Mouse (Mus musculus) myocyte (in vitro differentiated cells): ENCODE data around the gene Maml1. TPM values are rescaled to one million over a fixed set of nuclear protein-coding genes. Genes with fewer than 3 reads are reported as not detected.
A peak's percentile ranks its signal among the peaks of the same experiment; 100 is the strongest.

Experiments used
- H3K27me3 ChIP-seq: one replicate; pipeline ENCODE4 v1.6.1; 2011; ENCODE audit not compliant: control insufficient read depth, insufficient read depth, insufficient read length
- H3K36me3 ChIP-seq: one replicate; pipeline ENCODE4 v1.6.1; 2011; ENCODE audit not compliant: control insufficient read depth, insufficient read depth
- H3K4me2 ChIP-seq: one replicate; pipeline ENCODE4 v1.6.1; 2011; ENCODE audit warnings: low read depth, control low read depth
- H3K4me3 ChIP-seq: one replicate; pipeline ENCODE4 v1.5.1; 2011; ENCODE audit warnings: mild to moderate bottlenecking, control low read depth, moderate library complexity
- H3K79me2 ChIP-seq: one replicate; pipeline ENCODE4 v1.6.1; 2011; ENCODE audit not compliant: control insufficient read depth, insufficient read depth
- H3ac ChIP-seq: one replicate; pipeline ENCODE4 v1.6.1; 2011; ENCODE audit not compliant: control insufficient read depth, insufficient read length
- CEBPB ChIP-seq: IDR thresholded peaks from 2 replicates; pipeline ENCODE4 v1.6.1; 2011; ENCODE audit warnings: mild to moderate bottlenecking, moderate library complexity; ENCODE audit not compliant: poor library complexity, insufficient read depth, severe bottlenecking
- E2F4 ChIP-seq: IDR thresholded peaks from one replicate; pipeline ENCODE4 v1.6.1; 2011; ENCODE audit warnings: mild to moderate bottlenecking, control low read depth, moderate library complexity; ENCODE audit not compliant: insufficient read depth
- MAX ChIP-seq: IDR thresholded peaks from one replicate; pipeline ENCODE4 v1.6.1; 2011; ENCODE audit warnings: low read depth, mild to moderate bottlenecking, control low read depth
- MYOD1 ChIP-seq, 3 experiments: IDR thresholded peaks; one replicate each; pipeline ENCODE4 v1.6.1; 2011; ENCODE audit warnings: control low read depth in 2 of 3, low read depth in 2 of 3, mild to moderate bottlenecking in 2 of 3, moderate library complexity in 1 of 3; ENCODE audit not compliant: insufficient read length in 2 of 3, control insufficient read depth in 1 of 3
- MYOG ChIP-seq, 3 experiments: IDR thresholded peaks; one replicate each; pipeline ENCODE4 v1.6.1; 2011; ENCODE audit warnings: control low read depth in 2 of 3, low read depth in 2 of 3, mild to moderate bottlenecking in 2 of 3; ENCODE audit not compliant: insufficient read length in 2 of 3, control insufficient read depth in 1 of 3, insufficient read depth in 1 of 3
- POLR2A ChIP-seq: IDR thresholded peaks from one replicate; pipeline ENCODE4 v1.6.1; 2011; ENCODE audit warnings: low read depth, mild to moderate bottlenecking, control low read depth, moderate library complexity; ENCODE audit not compliant: insufficient read length
- POLR2AphosphoS2 ChIP-seq: IDR thresholded peaks from one replicate; pipeline ENCODE4 v1.6.1; 2011; ENCODE audit warnings: low read depth, control low read depth; ENCODE audit not compliant: insufficient read length
- REST ChIP-seq: IDR thresholded peaks from one replicate; pipeline ENCODE4 v1.6.1; 2011; ENCODE audit warnings: mild to moderate bottlenecking, control low read depth, moderate library complexity; ENCODE audit not compliant: insufficient read depth, insufficient read length
- SRF ChIP-seq: IDR thresholded peaks from one replicate; pipeline ENCODE4 v1.6.1; 2011; ENCODE audit warnings: low read depth; ENCODE audit not compliant: control insufficient read depth, insufficient read length
- TCF12 ChIP-seq: IDR thresholded peaks from one replicate; pipeline ENCODE4 v1.6.1; 2011; ENCODE audit warnings: mild to moderate bottlenecking, control low read depth; ENCODE audit not compliant: poor library complexity, insufficient read depth, severe bottlenecking
- TCF3 ChIP-seq: IDR thresholded peaks from one replicate; pipeline ENCODE4 v1.6.1; 2011; ENCODE audit warnings: low read depth, control low read depth; ENCODE audit not compliant: insufficient read length
- USF1 ChIP-seq: IDR thresholded peaks from one replicate; pipeline ENCODE4 v1.6.1; 2011; ENCODE audit warnings: low read depth, mild to moderate bottlenecking, control low read depth, moderate library complexity
- polyA plus RNA-seq: library from polyadenylated mRNA; unstranded; fragments of >200 nt; fragmentation: generic; extraction: Trizol; gene quantifications from one replicate; pipeline ENCODE4 v1.2.1, GENCODE M21; 2012; ENCODE audit warnings: missing spikeins

The Maml1 gene
- polyA plus RNA-seq, 1 experiment: 13.7 TPM

- Histone ChIP-seq H3K27me3 (no peaks in the 10 kb centered on the region), H3K4me2 (peak overlapping the region; percentile 81), H3K36me3 (peaks cover 15% of the 10 kb centered on the region)
Observed at GRCm38 (mm10) chr11:50290486-50291225, 1.5 kb downstream of the Maml1 start.

GRCm38 (mm10) chr11:50286428-50286827 is 5.7 kb downstream of the Maml1 start:
- H3K36me3 ChIP-seq: no peaks in the 10 kb centered on the region
- no peak overlapping the region for H3ac ChIP-seq

More at GRCm38 (mm10) chr11:50290486-50291225, 1.5 kb downstream of the Maml1 start:
- peak overlapping the region; percentile 91 for H3ac ChIP-seq
- TF ChIP-seq MAX (no peak), USF1 (peak; percentile 16)
- H3K4me3 ChIP-seq: peak overlapping the region; percentile 54
- H3K79me2 ChIP-seq: peaks cover 59% of the 10 kb centered on the region

GRCm38 (mm10) chr11:50285696-50286095 is 6.4 kb downstream of the Maml1 start:
- Histone ChIP-seq H3ac (no peak overlapping the region), H3K4me2 (no peak overlapping the region), H3K4me3 (no peak overlapping the region), H3K79me2 (peaks cover 96% of the 10 kb centered on the region), H3K27me3 (no peaks in the 10 kb centered on the region), H3K36me3 (peaks cover 6% of the 10 kb centered on the region)
- TF ChIP-seq POLR2AphosphoS2 (no peak), MAX (no peak), POLR2A (no peak), MYOG (IDR thresholded peaks at IDR 0.05; ENCODE audit: control insufficient read depth in 1 of 3, insufficient read depth in 1 of 3, insufficient read length in 2 of 3, low read depth in 2 of 3) (no peak), CEBPB (no peak), E2F4 (no peak), TCF12 (no peak), TCF3 (no peak), SRF (no peak), REST (no peak), USF1 (no peak), MYOD1 (IDR thresholded peaks at IDR 0.05; ENCODE audit: control insufficient read depth in 1 of 3, insufficient read length in 2 of 3, low read depth in 2 of 3) (no peak)

More at GRCm38 (mm10) chr11:50286428-50286827, 5.7 kb downstream of the Maml1 start:
- peaks cover 96% of the 10 kb centered on the region for H3K79me2 ChIP-seq
- no peak overlapping the region for H3K4me2 ChIP-seq
- no peaks in the 10 kb centered on the region for H3K27me3 ChIP-seq
- no peak overlapping the region for H3K4me3 ChIP-seq
- TF ChIP-seq TCF12: no peak
- TF ChIP-seq TCF3: no peak
- no peak for TF ChIP-seq POLR2A
- TF ChIP-seq USF1: no peak
- no peak for TF ChIP-seq CEBPB
- no peak for TF ChIP-seq E2F4
- TF ChIP-seq MAX: no peak
- TF ChIP-seq SRF: no peak
- no peak for TF ChIP-seq MYOD1 (IDR thresholded peaks at IDR 0.05; ENCODE audit: control insufficient read depth in 1 of 3, insufficient read length in 2 of 3, low read depth in 2 of 3)
- no peak for TF ChIP-seq REST
- no peak for TF ChIP-seq POLR2AphosphoS2
- TF ChIP-seq MYOG (IDR thresholded peaks at IDR 0.05; ENCODE audit: control insufficient read depth in 1 of 3, insufficient read depth in 1 of 3, insufficient read length in 2 of 3, low read depth in 2 of 3): no peak

GRCm38 (mm10) chr11:50285263-50285662 is 6.8 kb downstream of the Maml1 start:
- peaks cover 96% of the 10 kb centered on the region for H3K79me2 ChIP-seq
- H3K4me2 ChIP-seq: no peak overlapping the region
- H3ac ChIP-seq: no peak overlapping the region
- H3K4me3 ChIP-seq: no peak overlapping the region
- H3K27me3 ChIP-seq: no peaks in the 10 kb centered on the region
- peaks cover 6% of the 10 kb centered on the region for H3K36me3 ChIP-seq
- TF ChIP-seq POLR2A: no peak
- no peak for TF ChIP-seq CEBPB
- no peak for TF ChIP-seq TCF12
- TF ChIP-seq USF1: no peak
- no peak for TF ChIP-seq E2F4
- TF ChIP-seq MAX: no peak
- no peak for TF ChIP-seq REST
- no peak for TF ChIP-seq TCF3
- TF ChIP-seq MYOG (IDR thresholded peaks at IDR 0.05; ENCODE audit: control insufficient read depth in 1 of 3, insufficient read depth in 1 of 3, insufficient read length in 2 of 3, low read depth in 2 of 3): no peak
- no peak for TF ChIP-seq POLR2AphosphoS2
- no peak for TF ChIP-seq MYOD1 (IDR thresholded peaks at IDR 0.05; ENCODE audit: control insufficient read depth in 1 of 3, insufficient read length in 2 of 3, low read depth in 2 of 3)
- TF ChIP-seq SRF: no peak

GRCm38 (mm10) chr11:50280053-50280452 is 12.1 kb downstream of the Maml1 start:
- Histone ChIP-seq H3K4me3 (no peak overlapping the region), H3K27me3 (no peaks in the 10 kb centered on the region), H3K79me2 (peaks cover 94% of the 10 kb centered on the region), H3ac (no peak overlapping the region), H3K36me3 (peaks cover 6% of the 10 kb centered on the region), H3K4me2 (no peak overlapping the region)
- TF ChIP-seq USF1 (no peak), TCF12 (no peak), MYOD1 (IDR thresholded peaks at IDR 0.05; ENCODE audit: control insufficient read depth in 1 of 3, insufficient read length in 2 of 3, low read depth in 2 of 3) (no peak), MAX (no peak), SRF (no peak)
